Mouse (Mus musculus) cortical plate, adult 2 months (tissue): ENCODE data around the gene Kctd11.

Experiments used
- CTCF ChIP-seq: fragments of 200-500 bp; IDR thresholded peaks from 2 replicates; pipeline ENCODE4 v1.5.1; 2011; ENCODE audit warnings: mild to moderate bottlenecking, control low read depth, low read length; ENCODE audit not compliant: insufficient read depth; ENCODE audit errors: extremely low read depth
- POLR2A ChIP-seq: fragments of 200-500 bp; IDR thresholded peaks from 2 replicates; pipeline ENCODE4 v1.6.1; 2011; ENCODE audit warnings: mild to moderate bottlenecking, low read length, control low read depth; ENCODE audit not compliant: insufficient read depth; ENCODE audit errors: extremely low read depth

DNA sequence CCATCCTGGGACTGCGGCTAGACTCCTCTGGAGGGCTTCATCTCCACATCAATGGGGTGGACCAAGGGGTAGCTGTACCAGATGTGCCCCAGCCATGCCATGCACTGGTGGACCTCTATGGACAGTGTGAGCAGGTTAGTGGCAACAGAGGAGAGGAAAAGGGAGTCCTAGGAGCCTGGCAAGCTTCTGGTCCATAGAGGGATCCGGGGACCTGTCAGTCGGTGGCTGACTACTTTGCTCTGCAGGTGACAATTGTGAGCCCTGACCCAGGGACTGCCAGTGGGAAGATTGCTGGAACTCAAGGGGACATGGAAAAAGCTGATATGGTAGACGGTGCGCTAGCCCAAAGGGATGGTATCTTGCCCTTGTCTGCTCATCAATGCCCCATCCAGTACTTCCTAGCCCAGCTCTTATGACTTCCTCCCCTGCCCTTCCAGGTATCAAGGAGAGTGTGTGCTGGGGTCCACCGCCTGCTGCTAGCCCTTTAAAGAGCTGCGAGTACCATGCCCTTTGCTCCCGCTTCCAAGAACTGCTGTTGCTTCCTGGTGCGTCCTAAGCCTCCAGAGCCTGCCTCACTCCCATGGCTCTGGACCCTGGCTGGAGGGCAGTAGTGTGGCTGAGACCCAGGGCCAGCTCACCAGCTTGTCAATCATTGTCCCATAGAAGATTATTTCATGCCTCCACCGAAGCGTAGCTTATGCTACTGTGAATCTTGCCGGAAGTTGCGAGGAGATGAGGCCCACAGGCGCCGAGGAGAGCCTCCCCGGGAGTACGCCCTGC is 29.8 kb upstream of the Kctd11 start:
- no peak for TF ChIP-seq POLR2A
- TF ChIP-seq CTCF = no peak
